Comparison of ENCODE assay signal across 28 mouse cellular contexts in genomic region chr7:26941320-26941925, GRCm38 (mm10). TPM values are rescaled to one million over a fixed set of nuclear protein-coding genes. Genes with fewer than 3 reads are reported as not detected.
A peak's percentile ranks its signal among the peaks of the same experiment; 100 is the strongest.
DNase-seq lines count a peak whose midpoint lies in the region; ATAC-seq and TF ChIP-seq lines count a peak whose summit lies in the region.
"Not testable (repeated sequence)": the region's sequence is repeated elsewhere in the genome, so short reads cannot be mapped to it uniquely, and the experiment has no call there.
"Had no signal": no experiment of that assay in that cellular context is flagged by ENCODE, and none has a peak within 500 bp of the region (broad histone marks: within the 10 kb centered on the region; RNA-seq: fewer than 3 reads in every experiment).

No protein-coding gene starts in this region.

- not testable (repeated sequence) for TF ChIP-seq POLR2A in ES-Bruce4 (IDR thresholded peaks at IDR 0.05; ENCODE audit: insufficient read depth, low read length); kidney, adult 2 months (IDR thresholded peaks at IDR 0.05; ENCODE audit: low read depth, low read length)

- TF ChIP-seq CTCF in ES-Bruce4 (IDR thresholded peaks at IDR 0.05; ENCODE audit: low read depth, low read length): peak; percentile 4
- 0 out of 2 replicates have a peak, but pooled peaks have one; percentile 5 for TF ChIP-seq CTCF in kidney, adult 2 months (conservative IDR thresholded peaks at IDR 0.05; ENCODE audit: insufficient read depth, insufficient read length, low read depth, low read length)

- not testable (repeated sequence) for H3K4me1 ChIP-seq in ES-Bruce4 (ENCODE audit: control insufficient read depth, insufficient read depth, low read length); kidney, adult 2 months (ENCODE audit: control insufficient read depth, insufficient read depth, low read length); lung, embryonic 15.5 days

- not testable (repeated sequence) for H3K4me2 ChIP-seq in lung, embryonic 15.5 days

- H3K4me3 ChIP-seq in ES-Bruce4 (ENCODE audit: low read depth, low read length); kidney, adult 2 months (ENCODE audit: insufficient read depth, low read depth, low read length); lung, embryonic 15.5 days: not testable (repeated sequence)

- not testable (repeated sequence) for H3K36me3 ChIP-seq in ES-Bruce4 (ENCODE audit: control insufficient read depth, insufficient read depth, low read length, poor library complexity, severe bottlenecking); kidney, adult 2 months (ENCODE audit: control insufficient read depth, insufficient read depth, low read length); lung, embryonic 15.5 days

- not testable (repeated sequence) for H3K27ac ChIP-seq in ES-Bruce4 (ENCODE audit: insufficient read depth, low read length); kidney, adult 2 months (ENCODE audit: insufficient read depth, low read depth, low read length); lung, embryonic 15.5 days

- TF ChIP-seq EP300 in ES-Bruce4 (IDR thresholded peaks at IDR 0.05; ENCODE audit: insufficient read depth, low read depth, low read length): not testable (repeated sequence)

- ATAC-seq in lung, embryonic 15.5 days (ENCODE audit: borderline replicate concordance, extremely low read depth, low FRiP score, low TSS enrichment): peak; percentile 73

- WGBS in kidney, adult 2 months: 33% methylated on average over 2 of the region's 2 CpGs
- 22% methylated on average over 2 of the region's 2 CpGs for WGBS in lung, embryonic 15.5 days

- peaks cover 11% of the 10 kb centered on the region for H3K9me3 ChIP-seq in ES-Bruce4 (replicated peaks; ENCODE audit: control insufficient read depth, insufficient read depth, low read length, poor library complexity, severe bottlenecking)
- H3K9me3 ChIP-seq in lung, embryonic 15.5 days: not testable (repeated sequence)

- not testable (repeated sequence) for H3K27me3 ChIP-seq in ES-Bruce4 (ENCODE audit: control insufficient read depth, insufficient read depth, low read length, poor library complexity, severe bottlenecking); kidney, adult 2 months (replicated peaks; ENCODE audit: control insufficient read depth, insufficient read depth, low read length); lung, embryonic 15.5 days

- DNase-seq in adrenal gland, postnatal 10 days: peak; percentile 7
- not testable (repeated sequence) for DNase-seq in kidney, adult 2 months
- peak; percentile 59 to 66 for DNase-seq in lung, adult 18-20 months
- DNase-seq in lung, postnatal 10 days: peak; percentile 3
- DNase-seq in lung, postnatal 36 days: peak; percentile 66

- H3K9ac ChIP-seq in ES-Bruce4 (ENCODE audit: low read depth, poor library complexity, severe bottlenecking); lung, embryonic 15.5 days: not testable (repeated sequence)

RNA-seq across cellular contexts. Expression of gene Cyp2a22, which starts 2.2 kb away (rescaled TPM):
- not detected in 2 replicates for polyA plus RNA-seq in ES-Bruce4 (2011; ENCODE audit: insufficient read depth, insufficient read length, low read depth, missing spikeins)
- 10 to 100 TPM in 1 of 2 experiments, 1 to 10 TPM in 1; 6.4 to 15.6 TPM for total RNA-seq in adrenal gland, postnatal 10 days (2021)
- polyA plus RNA-seq in kidney, adult 2 months (2012; rRNA removed): not detected in 2 replicates
- polyA plus RNA-seq in lung, embryonic 15.5 days (2015; fragmentation: Nextera tagmentation; extraction: Ambion mirVana): not detected in 2 replicates
- total RNA-seq: adrenal gland, adult 8-10 months; common myeloid progenitor, adult 5-6 weeks; forebrain, postnatal 0 days; gastrocnemius, adult 2 months; gastrocnemius, postnatal 14 days; heart, adult 18-20 months; heart, postnatal 10 days; heart, postnatal 36 days had no signal
- polyA plus RNA-seq: cerebellum, adult 2 months; embryonic facial prominence, embryonic 12.5 days; embryonic facial prominence, embryonic 15.5 days; forebrain, embryonic 11.5 days; forebrain, embryonic 14.5 days; forebrain, postnatal 0 days; frontal cortex, adult 2 months; G1E; heart, embryonic 12.5 days; heart, embryonic 15.5 days; hindbrain, embryonic 10.5 days; hindbrain, embryonic 13.5 days; hindbrain, embryonic 16.5 days; Patski had no signal
